Mouse (Mus musculus) heart, embryonic 15.5 days (tissue): Measurements from ENCODE around the gene Gm45785. TPM values are rescaled to one million over a fixed set of nuclear protein-coding genes. Genes with fewer than 3 reads are reported as not detected.

Experiments
- ATAC-seq: fragments of 200-750 bp; cut with Nextera tagmentation; replicated peaks from 2 replicates; pipeline ENCODE4 v1.8.0; 2017; ENCODE audit warnings: low read depth, moderate TSS enrichment; ENCODE audit not compliant: insufficient number of reproducible peaks, insufficient read depth, low FRiP score
- H3K27ac ChIP-seq: fragments of 300-500 bp; sonication (generic); 2 replicates; pipeline ENCODE4 v1.5.1; 2015; ENCODE audit warnings: mild to moderate bottlenecking, inconsistent platforms
- H3K27me3 ChIP-seq: fragments of 300-500 bp; sonication (generic); 2 replicates; pipeline ENCODE4 v1.6.1; 2015; ENCODE audit warnings: inconsistent platforms
- H3K36me3 ChIP-seq: fragments of 300-500 bp; sonication (generic); 2 replicates; pipeline ENCODE4 v1.6.1; 2015; ENCODE audit warnings: mild to moderate bottlenecking, inconsistent platforms
- H3K4me1 ChIP-seq: fragments of 300-500 bp; sonication (generic); replicated peaks from 2 replicates; pipeline ENCODE4 v1.6.1; 2015; ENCODE audit warnings: inconsistent platforms
- H3K4me2 ChIP-seq: fragments of 300-500 bp; sonication (generic); 2 replicates; pipeline ENCODE4 v1.6.1; 2015; ENCODE audit warnings: inconsistent platforms, mild to moderate bottlenecking, moderate library complexity
- H3K4me3 ChIP-seq: fragments of 300-500 bp; sonication (generic); 2 replicates; pipeline ENCODE4 v1.5.1; 2015; ENCODE audit warnings: mild to moderate bottlenecking, inconsistent platforms
- H3K9ac ChIP-seq: fragments of 300-500 bp; sonication (generic); 2 replicates; pipeline ENCODE4 v1.6.1; 2015; ENCODE audit warnings: mild to moderate bottlenecking, inconsistent platforms
- H3K9me3 ChIP-seq: fragments of 300-500 bp; sonication (generic); replicated peaks from 2 replicates; pipeline ENCODE4 v1.6.1; 2016; ENCODE audit warnings: inconsistent platforms
- WGBS: fragments of 180-500 bp; shearing (Covaris S2); methylation state at CpG from one replicate; pipeline ENCODE4 v1.1.7; 2015; ENCODE audit warnings: mixed read lengths; 5-methylcytosine and 5-hydroxymethylcytosine counted together
- polyA plus RNA-seq: library from polyadenylated mRNA; unstranded; fragments of >200 nt; fragmentation: Nextera tagmentation; extraction: Ambion mirVana; gene quantifications from 2 replicates; pipeline ENCODE4 v1.2.1, GENCODE M21; 2015

The Gm45785 gene
- polyA plus RNA-seq, 1 experiment from 2014 or later: not detected

DNA sequence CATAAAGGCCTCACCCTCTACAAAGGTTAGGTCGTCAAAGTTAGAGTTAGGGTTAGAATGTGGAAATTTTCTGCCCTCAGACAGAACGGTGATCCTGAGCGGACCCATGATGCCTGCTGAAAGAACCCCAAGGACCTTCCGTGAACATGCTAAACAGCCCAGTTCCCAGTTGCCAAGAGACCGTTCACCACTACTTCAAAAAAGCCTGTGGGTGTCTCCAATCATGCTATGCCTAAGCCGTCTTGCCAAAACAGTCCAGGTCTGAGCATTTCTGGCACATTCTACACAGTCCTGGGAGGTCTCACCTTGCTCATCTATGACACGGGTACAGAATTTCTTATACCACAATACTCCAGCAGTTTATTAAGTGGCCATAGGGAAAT lies 68.1 kb downstream of the Gm45785 start:
- 77% methylated on average over 7 of the region's 7 CpGs for WGBS
- ATAC-seq: no peak
- H3K36me3 ChIP-seq: no peaks in the 10 kb centered on the region
- no peak overlapping the region for H3K27ac ChIP-seq
- no peak overlapping the region for H3K9ac ChIP-seq
- H3K27me3 ChIP-seq: no peaks in the 10 kb centered on the region
- H3K4me1 ChIP-seq: no peaks in the 10 kb centered on the region
- H3K9me3 ChIP-seq: no peaks in the 10 kb centered on the region
- H3K4me2 ChIP-seq: no peak overlapping the region
- H3K4me3 ChIP-seq: no peak overlapping the region

DNA sequence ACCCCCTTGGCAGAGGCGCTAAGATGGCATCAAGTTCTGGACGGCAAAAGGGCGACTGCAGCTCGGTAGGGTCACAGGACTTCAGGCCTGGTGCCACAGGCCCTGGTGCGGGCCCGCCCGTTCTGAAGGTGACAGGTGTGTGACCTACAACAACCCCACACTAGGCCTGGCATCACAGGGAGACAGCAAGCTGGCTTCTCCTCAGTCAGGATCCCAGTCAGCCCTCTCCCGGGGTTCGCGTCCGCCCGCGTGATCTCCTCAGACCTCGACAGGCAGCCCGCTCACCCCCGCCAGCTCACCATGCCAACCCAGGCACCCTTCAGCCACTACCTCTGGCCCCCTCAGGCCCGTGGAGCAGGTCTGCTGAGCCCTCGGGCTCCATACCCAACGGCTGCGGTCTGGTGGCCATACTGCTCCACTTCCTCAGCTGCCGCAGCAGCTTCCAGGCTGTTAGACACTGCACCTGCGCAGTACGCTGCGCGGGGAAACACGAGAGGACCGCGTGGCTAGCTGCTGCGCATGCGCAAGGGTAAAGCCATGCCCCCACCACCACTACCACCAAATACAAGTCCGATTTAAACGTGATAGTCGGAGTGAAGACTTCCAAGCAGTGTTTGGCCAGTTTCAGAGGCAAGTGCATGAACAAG lies 68.6 kb downstream of the Gm45785 start, which contains the start of gene Syce1:
Syce1 (minus strand) TSS at position 447 of the 647 bp plus-strand sequence.
- Histone ChIP-seq H3K27ac (no peak within 1 kb of the TSS), H3K9ac (no peak within 1 kb of the TSS), H3K36me3 (no peaks in the 10 kb centered on the region), H3K4me1 (no peaks in the 10 kb centered on the region), H3K4me3 (no peak within 1 kb of the TSS), H3K4me2 (no peak within 1 kb of the TSS), H3K9me3 (no peaks in the 10 kb centered on the region), H3K27me3 (no peaks in the 10 kb centered on the region)
- no peak for ATAC-seq
- WGBS: 72% methylated on average over 33 of the region's 33 CpGs

DNA sequence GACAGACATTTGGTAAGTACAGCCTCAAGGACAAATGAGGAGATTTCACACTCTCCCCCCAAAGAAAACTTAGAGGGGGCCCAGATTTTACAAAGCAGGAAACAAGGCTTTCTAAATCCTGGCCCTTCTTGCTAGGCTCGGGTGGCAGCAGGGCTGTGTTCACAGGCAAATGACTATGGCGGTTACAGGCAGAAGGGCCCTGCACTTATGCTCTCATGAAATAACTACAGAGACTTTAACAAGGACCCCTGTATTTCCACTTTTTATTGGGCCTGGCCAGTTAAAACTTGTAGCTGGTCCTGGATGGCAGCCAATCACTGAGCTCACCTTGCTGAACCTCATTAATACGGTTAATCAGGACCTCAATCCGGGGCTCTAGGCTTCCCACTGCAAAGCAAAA lies 75.6 kb downstream of the Gm45785 start:
- Histone ChIP-seq H3K9me3 (no peaks in the 10 kb centered on the region), H3K4me2 (no peak overlapping the region), H3K4me1 (no peaks in the 10 kb centered on the region), H3K36me3 (no peaks in the 10 kb centered on the region), H3K4me3 (no peak overlapping the region), H3K27me3 (no peaks in the 10 kb centered on the region), H3K9ac (no peak overlapping the region), H3K27ac (no peak overlapping the region)
- no peak for ATAC-seq
- 80% methylated on average over 4 of the region's 4 CpGs for WGBS

Other genes starting within 250 kb of the Gm45785 start
- gene Olfr61, start 227.4 kb downstream of the Gm45785 start, polyA plus RNA-seq: not detected in 2 replicates
- not detected in 2 replicates for gene Olfr53, start 209.9 kb downstream of the Gm45785 start, polyA plus RNA-seq
- not detected in 2 replicates for gene Olfr539, start 196.4 kb downstream of the Gm45785 start, polyA plus RNA-seq
- not detected in 2 replicates for gene Olfr45, start 174.4 kb downstream of the Gm45785 start, polyA plus RNA-seq
- gene Olfr541, start 159.1 kb downstream of the Gm45785 start, polyA plus RNA-seq: not detected in 2 replicates
- gene Cyp2e1, start 92.6 kb downstream of the Gm45785 start, polyA plus RNA-seq: not detected in 2 replicates
- 0.13 and 0.21 TPM in 2 replicates for gene Syce1, start 68.5 kb downstream of the Gm45785 start, polyA plus RNA-seq
- 0.78 and 0.95 TPM in 2 replicates for gene Zfp941, start 34.2 kb downstream of the Gm45785 start, polyA plus RNA-seq
- gene Urah, start 21.3 kb downstream of the Gm45785 start, polyA plus RNA-seq: 0.68 and 1.4 TPM in 2 replicates
- gene Scgb1c1, start 10.8 kb downstream of the Gm45785 start, polyA plus RNA-seq: 0.36 TPM in 1 of 2 replicates, not detected in the other
- gene Odf3, start 8.5 kb downstream of the Gm45785 start, polyA plus RNA-seq: not detected in 2 replicates
- gene Ric8a, start 626 bp upstream of the Gm45785 start, polyA plus RNA-seq: 36.0 and 47.3 TPM in 2 replicates
- 30.2 and 31.9 TPM in 2 replicates for gene Bet1l, start 1.2 kb upstream of the Gm45785 start, polyA plus RNA-seq
- gene Psmd13, start 25.6 kb upstream of the Gm45785 start, polyA plus RNA-seq: 154 and 179 TPM in 2 replicates
- 54.1 and 55.8 TPM in 2 replicates for gene Sirt3, start 26.0 kb upstream of the Gm45785 start, polyA plus RNA-seq
- gene Cox8b, start 44.1 kb upstream of the Gm45785 start, polyA plus RNA-seq: 309 and 515 TPM in 2 replicates
- gene Nlrp6, start 64.6 kb upstream of the Gm45785 start, polyA plus RNA-seq: 0.24 and 2.8 TPM in 2 replicates
- gene Pgghg, start 85.1 kb upstream of the Gm45785 start, polyA plus RNA-seq: 9.3 and 15.5 TPM in 2 replicates
- 1.6 and 2.5 TPM in 2 replicates for gene Ifitm5, start 94.0 kb upstream of the Gm45785 start, polyA plus RNA-seq
- not detected in 2 replicates for gene Gm45717, start 99.6 kb upstream of the Gm45785 start, polyA plus RNA-seq
- 459 and 624 TPM in 2 replicates for gene Ifitm2, start 99.7 kb upstream of the Gm45785 start, polyA plus RNA-seq
- 11.7 and 49.8 TPM in 2 replicates for gene Ifitm1, start 110.9 kb upstream of the Gm45785 start, polyA plus RNA-seq
- gene Ifitm3, start 154.4 kb upstream of the Gm45785 start, polyA plus RNA-seq: 103 and 212 TPM in 2 replicates
- gene Ifitm6, start 161.6 kb upstream of the Gm45785 start, polyA plus RNA-seq: 0.53 and 1.4 TPM in 2 replicates
- gene Gm17387, start 172.8 kb upstream of the Gm45785 start, polyA plus RNA-seq: not detected in 2 replicates
- 1.0 and 2.0 TPM in 2 replicates for gene B4galnt4, start 204.8 kb upstream of the Gm45785 start, polyA plus RNA-seq
- 0.97 and 5.9 TPM in 2 replicates for gene Pkp3, start 221.9 kb upstream of the Gm45785 start, polyA plus RNA-seq
- 3.6 and 5.6 TPM in 2 replicates for gene Sigirr, start 244.2 kb upstream of the Gm45785 start, polyA plus RNA-seq